Mouse (Mus musculus) bone marrow macrophage, adult 2 months (primary cell): Measurements from ENCODE around the gene Prkrip1. TPM values are rescaled to one million over a fixed set of nuclear protein-coding genes. Genes with fewer than 3 reads are reported as not detected.

Source experiments
- H3K27ac ChIP-seq: 2 replicates; pipeline ENCODE4 v1.5.1; 2012; ENCODE audit warnings: low read depth, low read length; ENCODE audit not compliant: insufficient read depth
- H3K4me1 ChIP-seq: 2 replicates; pipeline ENCODE4 v1.6.1; 2012; ENCODE audit warnings: low read length; ENCODE audit not compliant: control insufficient read depth, insufficient read depth
- H3K4me3 ChIP-seq: 2 replicates; pipeline ENCODE4 v1.5.1; 2012; ENCODE audit warnings: mild to moderate bottlenecking, low read length, moderate library complexity; ENCODE audit not compliant: insufficient read depth
- CTCF ChIP-seq: IDR thresholded peaks from 2 replicates; pipeline ENCODE4 v1.5.1; 2012; ENCODE audit warnings: low read depth, mild to moderate bottlenecking, low read length, moderate library complexity
- POLR2A ChIP-seq: IDR thresholded peaks from 2 replicates; pipeline ENCODE4 v1.6.1; 2012; ENCODE audit warnings: mild to moderate bottlenecking, low read depth, low read length, borderline replicate concordance
- polyA plus RNA-seq: library from polyadenylated mRNA; stranded (reverse); fragments of >200 nt; gene quantifications from 2 replicates; pipeline ENCODE4 v1.2.4, GENCODE M21; 2012; ENCODE audit not compliant: missing spikeins, insufficient read depth, insufficient read length

Prkrip1 gene
- 22.7 and 39.2 TPM in 2 replicates for polyA plus RNA-seq

GRCm38 (mm10) chr5:136198474-136199391 lies at the start of gene Prkrip1:
Prkrip1 (minus strand) TSS chr5:136198963.
- Histone ChIP-seq H3K4me1 (peaks cover 13% of the 10 kb centered on the region), H3K27ac (peak within 1 kb of the TSS; percentile 97), H3K4me3 (peak within 1 kb of the TSS; percentile 94)
- TF ChIP-seq POLR2A, result no peak
- TF ChIP-seq CTCF, result no peak

- Histone ChIP-seq H3K27ac (peak overlapping the region; percentile 38; the same call in 1 of the 2 replicates), H3K4me1 (peaks cover 32% of the 10 kb centered on the region)
- TF ChIP-seq POLR2A, result no peak
- TF ChIP-seq CTCF, result no peak
These were observed 49.7 kb upstream of the Prkrip1 start for GRCm38 (mm10) chr5:136248441-136248840.

GRCm38 (mm10) chr5:136246452-136246838 lies 47.7 kb upstream of the Prkrip1 start, which contains the start of gene Sh2b2:
Sh2b2 (minus strand) TSS chr5:136246556.
- TF ChIP-seq POLR2A (no peak), CTCF (no peak)
- Histone ChIP-seq H3K4me3 (peak within 1 kb of the TSS; percentile 66), H3K27ac (peak within 1 kb of the TSS; percentile 92), H3K4me1 (peaks cover 37% of the 10 kb centered on the region)

More at GRCm38 (mm10) chr5:136248441-136248840, 49.7 kb upstream of the Prkrip1 start:
- H3K4me3 ChIP-seq, result no peak overlapping the region

GRCm38 (mm10) chr5:136245541-136246451 lies 47.0 kb upstream of the Prkrip1 start:
- TF ChIP-seq POLR2A (no peak), CTCF (peak; percentile 35)
- peak overlapping the region; percentile 66 for H3K4me3 ChIP-seq
- H3K27ac ChIP-seq, result peak overlapping the region; percentile 92
- peaks cover 37% of the 10 kb centered on the region for H3K4me1 ChIP-seq

GRCm38 (mm10) chr5:136244762-136245540 lies 46.2 kb upstream of the Prkrip1 start:
- Histone ChIP-seq H3K27ac (peak overlapping the region; percentile 92), H3K4me1 (peaks cover 37% of the 10 kb centered on the region), H3K4me3 (peak overlapping the region; percentile 91)
- no peak for TF ChIP-seq CTCF

GRCm38 (mm10) chr5:136243851-136244761 lies 45.3 kb upstream of the Prkrip1 start:
- peak overlapping the region; percentile 91 for H3K4me3 ChIP-seq
- TF ChIP-seq POLR2A (no peak), CTCF (no peak)
- H3K4me1 ChIP-seq, result peaks cover 36% of the 10 kb centered on the region
- H3K27ac ChIP-seq, result peak overlapping the region; percentile 26; the same call in 1 of the 2 replicates

GRCm38 (mm10) chr5:136241161-136241560 lies 42.4 kb upstream of the Prkrip1 start:
- no peak overlapping the region for H3K27ac ChIP-seq
- H3K4me3 ChIP-seq, result no peak overlapping the region
- peaks cover 11% of the 10 kb centered on the region for H3K4me1 ChIP-seq
- no peak for TF ChIP-seq POLR2A
- no peak for TF ChIP-seq CTCF

GRCm38 (mm10) chr5:136240381-136240780 lies 41.6 kb upstream of the Prkrip1 start:
- TF ChIP-seq POLR2A (no peak), CTCF (no peak)
- Histone ChIP-seq H3K4me3 (no peak overlapping the region), H3K4me1 (0 out of 2 replicates have a peak, but pooled peaks cover 5% of the 10 kb centered on the region), H3K27ac (no peak overlapping the region)
